Mouse (Mus musculus) layer of hippocampus, adult 2 months (tissue): ENCODE data around the gene Atp6v0d1. TPM values are rescaled to one million over a fixed set of nuclear protein-coding genes. Genes with fewer than 3 reads are reported as not detected.
A peak's percentile ranks its signal among the peaks of the same experiment; 100 is the strongest.

ENCODE experiments used
- DNase-seq, 2 experiments: peaks; one replicate each; pipeline ENCODE4 v3.0.0; 2022; ENCODE audit warnings: low spot score in 2 of 2
- H3K27ac ChIP-seq: fragments of 200-600 bp; 2 replicates; pipeline ENCODE4 v1.8.1; 2022
- H3K4me3 ChIP-seq: fragments of 200-600 bp; 2 replicates; pipeline ENCODE4 v1.8.1; 2022; ENCODE audit warnings: mild to moderate bottlenecking
- CTCF ChIP-seq: fragments of 200-600 bp; conservative IDR thresholded peaks from 2 replicates; pipeline ENCODE4 v1.8.1; 2022; ENCODE audit warnings: antibody characterized with exemption, mild to moderate bottlenecking, moderate library complexity
- total RNA-seq, 2 experiments: library from RNA; stranded (reverse); gene quantifications; 2 replicates each; pipeline ENCODE4 v1.2.3; 2021

Atp6v0d1 gene
- total RNA-seq, 2 experiments from 2014 or later: 278 to 305 TPM

DNA sequence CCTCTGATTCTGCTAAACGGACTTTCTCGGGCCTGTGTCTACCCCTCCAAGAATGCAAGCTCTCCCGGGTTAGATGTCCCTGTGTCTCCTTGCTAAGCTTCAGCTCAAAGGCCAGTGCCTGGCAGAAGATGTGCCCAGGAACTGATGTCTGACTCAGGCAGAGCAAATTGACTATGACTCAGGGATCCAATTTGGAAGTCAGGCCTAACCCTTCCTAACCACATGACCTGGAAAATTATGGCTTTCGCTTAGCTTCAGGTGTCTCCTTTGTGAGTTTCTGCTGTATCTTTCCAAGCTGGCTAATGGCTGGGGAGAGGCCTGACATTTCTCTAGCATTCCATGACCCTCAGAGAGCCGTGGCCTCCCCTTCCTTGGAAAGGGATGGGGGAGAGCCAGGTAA is 35.5 kb upstream of the Atp6v0d1 start:
- DNase-seq: no peak
- H3K27ac ChIP-seq: no peak overlapping the region
- TF ChIP-seq CTCF: no peak

DNA sequence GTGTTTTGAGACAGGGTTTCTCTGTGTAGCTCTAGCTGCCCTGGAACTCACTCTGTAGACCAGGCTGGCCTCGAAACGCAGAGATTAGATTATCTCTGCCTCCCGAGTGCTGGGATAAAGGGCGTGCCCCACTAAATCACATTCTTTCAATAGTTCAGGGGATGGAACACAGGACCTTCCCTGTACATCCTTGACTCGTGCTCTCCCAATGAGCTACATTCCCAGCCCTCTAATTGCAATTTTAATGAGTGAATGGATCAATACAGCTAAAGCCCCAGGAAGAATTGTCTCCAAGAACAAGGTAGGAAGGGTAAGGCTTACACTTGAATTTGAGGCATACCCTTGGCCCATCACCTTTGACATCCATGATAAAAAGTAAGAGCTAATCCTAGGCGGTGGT is 32.9 kb upstream of the Atp6v0d1 start:
- H3K27ac ChIP-seq: no peak overlapping the region
- no peak for DNase-seq
- no peak overlapping the region for H3K4me3 ChIP-seq
- no peak for TF ChIP-seq CTCF

More for the DNA sequence above, 35.5 kb upstream of the Atp6v0d1 start:
- H3K4me3 ChIP-seq: no peak overlapping the region

DNA sequence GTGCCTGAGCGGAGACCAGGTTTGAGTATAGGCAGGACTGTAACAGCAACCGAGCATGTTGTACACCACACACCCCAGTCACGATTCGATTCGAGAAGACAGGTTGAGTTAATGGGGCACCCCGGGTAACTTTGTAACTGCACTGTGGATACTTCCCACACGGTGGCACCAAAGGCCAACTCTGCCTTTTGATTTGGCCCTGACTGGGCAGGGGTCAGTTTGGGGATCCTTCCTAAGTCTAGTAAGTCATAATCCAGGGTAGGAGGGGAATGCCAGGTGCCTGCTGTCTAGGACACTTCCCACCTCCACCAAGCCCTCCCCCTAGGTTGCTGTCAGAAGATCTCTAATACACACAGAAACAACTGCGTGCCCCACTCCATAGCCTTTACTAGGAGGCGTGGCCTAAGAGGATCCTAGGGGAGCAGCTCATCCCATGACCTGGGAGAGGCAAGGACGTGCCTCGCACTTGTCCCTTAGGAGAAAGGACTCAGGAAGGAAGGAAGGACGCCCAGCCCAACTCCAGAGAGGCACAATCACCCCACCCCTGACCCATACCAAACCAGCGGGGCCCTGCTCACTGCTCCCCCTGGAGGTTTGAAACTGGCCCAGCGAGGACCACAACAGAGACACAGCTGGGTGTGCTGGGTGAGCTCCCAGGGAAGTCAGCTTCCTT is 30.7 kb upstream of the Atp6v0d1 start:
- peak in 1 of 2 experiments; percentile 52 for DNase-seq
- Histone ChIP-seq H3K4me3 (peak overlapping the region; percentile 33; the same call in 1 of the 2 replicates), H3K27ac (0 out of 2 replicates have a peak overlapping the region, but pooled peaks have one; percentile 5)
- peak; percentile 76 for TF ChIP-seq CTCF

DNA sequence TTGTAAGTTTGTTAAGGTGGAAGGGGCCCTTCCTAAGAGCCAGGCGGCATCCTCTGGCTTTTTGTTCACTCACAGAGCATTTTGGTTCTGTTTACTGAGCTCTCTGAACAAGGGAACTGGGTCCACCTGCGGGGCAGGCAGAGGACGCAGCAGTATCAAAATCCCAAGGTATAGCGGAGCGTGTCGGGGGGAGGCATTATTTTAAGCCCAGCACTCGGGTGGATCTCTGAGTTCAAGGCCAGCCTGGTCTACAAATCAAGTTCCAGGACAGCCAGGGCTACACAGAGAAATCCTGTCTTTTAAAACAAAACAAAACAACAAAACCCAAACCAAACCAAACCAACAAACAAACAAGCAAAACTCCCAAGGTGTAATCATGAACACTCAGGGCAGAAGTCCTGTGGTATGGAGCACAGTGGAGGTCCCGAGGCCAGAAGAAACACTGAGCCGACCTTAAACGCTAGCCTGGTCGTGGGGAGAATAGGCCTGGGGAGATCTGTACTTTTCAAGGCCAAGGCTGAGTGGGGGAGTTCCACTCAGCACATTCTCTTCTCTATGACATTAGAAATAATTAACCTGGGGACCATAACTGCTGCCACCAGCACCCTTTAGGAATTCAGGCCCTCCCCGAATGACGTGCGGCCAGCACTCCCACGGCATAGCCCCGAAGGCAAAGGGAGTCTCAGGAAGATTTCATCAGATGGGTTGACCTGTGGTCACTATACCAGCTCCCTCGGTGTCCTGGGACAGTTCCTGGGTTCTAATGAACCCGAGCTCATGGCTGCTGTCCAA is 28.8 kb upstream of the Atp6v0d1 start:
- TF ChIP-seq CTCF: no peak
- no peak for DNase-seq
- no peak overlapping the region for H3K27ac ChIP-seq
- no peak overlapping the region for H3K4me3 ChIP-seq

DNA sequence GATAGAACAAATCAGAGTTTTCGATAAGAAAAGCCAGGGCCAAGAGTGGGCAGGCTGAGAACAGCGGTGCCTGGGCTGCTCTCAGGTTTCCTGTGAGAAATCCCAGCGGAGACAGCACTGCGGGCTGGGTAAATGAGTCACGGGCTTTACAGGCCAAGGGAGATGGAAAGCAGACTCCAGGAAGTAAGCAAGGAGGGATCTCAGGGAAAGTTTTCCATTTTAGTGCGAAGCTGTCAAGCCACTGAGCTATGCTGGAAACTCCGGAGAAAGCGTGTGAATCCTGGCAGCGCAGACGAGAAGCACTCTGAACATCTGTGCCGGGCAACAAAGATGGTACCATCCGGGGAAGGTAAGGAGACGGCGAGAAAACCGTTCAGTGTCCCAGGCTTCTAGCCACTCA is 28.0 kb upstream of the Atp6v0d1 start:
- TF ChIP-seq CTCF: no peak
- Histone ChIP-seq H3K27ac (no peak overlapping the region), H3K4me3 (no peak overlapping the region)
- DNase-seq: no peak

DNA sequence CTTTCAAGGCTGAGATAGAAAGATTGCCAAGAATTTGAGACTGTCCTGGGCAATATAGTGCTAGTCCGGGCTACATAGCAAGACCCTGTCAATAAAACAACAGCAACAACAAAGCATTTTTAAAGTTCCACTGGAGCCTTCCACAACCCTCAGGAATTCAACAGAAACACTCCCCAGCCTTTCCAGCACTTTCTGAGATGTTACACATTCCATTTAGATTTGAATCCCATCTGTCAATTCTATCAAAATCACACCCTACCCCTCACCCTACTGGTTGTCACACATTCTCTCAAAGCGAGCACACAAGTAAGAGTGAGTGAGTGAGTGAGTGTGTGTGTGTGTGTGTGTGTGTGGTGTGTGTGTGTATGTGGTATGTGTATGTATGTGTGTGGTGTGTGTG is 26.6 kb upstream of the Atp6v0d1 start:
- TF ChIP-seq CTCF: no peak
- Histone ChIP-seq H3K27ac (no peak overlapping the region), H3K4me3 (no peak overlapping the region)
- no peak for DNase-seq

DNA sequence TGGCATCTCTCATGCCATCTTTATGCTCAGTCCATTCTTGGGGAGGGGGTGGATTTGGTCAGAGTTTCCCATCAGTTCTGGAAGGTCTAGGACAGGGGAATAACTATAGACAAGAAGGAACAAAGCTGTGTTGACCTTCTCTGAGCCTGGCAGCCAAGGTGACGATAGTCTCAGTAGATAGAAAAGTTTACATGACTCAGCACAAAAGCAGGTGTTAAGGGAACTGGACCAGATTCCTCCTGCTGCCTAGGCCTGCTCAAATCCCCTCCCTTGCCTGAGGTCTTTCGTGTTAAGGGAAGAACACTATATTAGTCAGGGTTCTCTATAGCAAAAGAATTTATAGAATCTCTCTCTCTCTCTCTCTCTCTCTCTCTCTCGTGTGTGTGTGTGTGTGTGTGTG is 13.9 kb upstream of the Atp6v0d1 start:
- TF ChIP-seq CTCF: no peak
- H3K4me3 ChIP-seq: no peak overlapping the region
- no peak overlapping the region for H3K27ac ChIP-seq
- no peak for DNase-seq

DNA sequence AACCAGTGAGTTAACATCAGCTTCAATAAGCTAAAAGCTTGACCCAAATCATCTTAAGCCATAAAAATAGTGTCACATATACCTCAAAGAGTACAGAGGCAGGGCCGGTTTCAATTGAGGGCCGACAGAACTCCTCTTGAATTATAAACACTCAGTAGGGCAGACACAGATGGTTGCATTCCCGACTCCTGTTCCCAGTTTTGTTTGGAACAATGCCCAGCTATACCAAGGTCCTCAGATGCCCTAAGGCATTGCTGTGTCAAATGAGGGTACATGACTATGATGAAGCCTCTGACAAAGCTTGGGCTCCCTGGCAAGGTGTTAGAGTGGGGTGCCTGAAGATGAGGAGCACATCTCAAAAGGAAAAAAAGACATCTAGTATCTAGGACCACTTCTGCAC is 9.7 kb upstream of the Atp6v0d1 start:
- no peak overlapping the region for H3K4me3 ChIP-seq
- no peak for DNase-seq
- TF ChIP-seq CTCF: no peak
- no peak overlapping the region for H3K27ac ChIP-seq

DNA sequence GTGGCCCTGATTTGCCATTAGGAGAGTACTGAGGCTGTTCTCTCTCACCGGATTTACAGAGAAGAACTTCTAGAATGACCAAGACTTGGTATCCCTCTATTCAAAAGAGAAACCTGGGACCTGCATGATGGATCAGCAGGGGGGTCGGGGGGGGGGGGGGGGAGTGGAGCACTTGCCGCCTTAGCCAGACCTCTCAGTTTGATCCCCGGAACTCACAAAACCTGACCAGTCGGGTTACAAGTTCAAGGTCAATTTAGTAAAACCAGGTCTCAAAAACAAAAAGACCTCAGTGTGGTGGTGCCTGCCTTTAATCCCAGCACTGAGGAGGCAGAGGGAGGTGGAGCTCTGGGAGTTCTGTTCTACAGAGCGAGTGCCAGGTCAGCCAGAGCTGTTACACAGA is 8.9 kb upstream of the Atp6v0d1 start:
- DNase-seq: no peak
- TF ChIP-seq CTCF: no peak
- Histone ChIP-seq H3K4me3 (no peak overlapping the region), H3K27ac (no peak overlapping the region)

DNA sequence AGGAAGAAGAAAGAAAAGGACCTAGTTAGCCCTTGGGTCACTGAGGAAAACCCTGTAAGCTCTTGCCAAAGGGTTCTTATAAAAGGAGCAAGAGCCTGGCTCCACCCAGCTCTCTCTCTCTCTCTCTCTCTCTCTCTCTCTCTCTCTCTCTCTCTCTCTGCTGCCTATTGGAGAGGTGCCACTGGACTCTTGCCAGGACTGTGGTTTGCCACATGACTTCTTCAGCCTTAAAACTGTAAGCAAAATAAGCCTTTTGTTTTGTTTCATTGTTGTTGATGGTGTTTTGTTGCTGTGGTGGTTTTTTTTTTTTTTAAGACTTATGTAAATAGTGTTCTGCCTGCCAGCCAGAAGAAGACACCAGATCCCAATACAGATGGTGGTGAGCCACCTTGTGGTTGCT is 7.6 kb upstream of the Atp6v0d1 start:
- no peak overlapping the region for H3K4me3 ChIP-seq
- no peak for DNase-seq
- TF ChIP-seq CTCF: no peak; the same call in 1 of the 2 replicates
- no peak overlapping the region for H3K27ac ChIP-seq

DNA sequence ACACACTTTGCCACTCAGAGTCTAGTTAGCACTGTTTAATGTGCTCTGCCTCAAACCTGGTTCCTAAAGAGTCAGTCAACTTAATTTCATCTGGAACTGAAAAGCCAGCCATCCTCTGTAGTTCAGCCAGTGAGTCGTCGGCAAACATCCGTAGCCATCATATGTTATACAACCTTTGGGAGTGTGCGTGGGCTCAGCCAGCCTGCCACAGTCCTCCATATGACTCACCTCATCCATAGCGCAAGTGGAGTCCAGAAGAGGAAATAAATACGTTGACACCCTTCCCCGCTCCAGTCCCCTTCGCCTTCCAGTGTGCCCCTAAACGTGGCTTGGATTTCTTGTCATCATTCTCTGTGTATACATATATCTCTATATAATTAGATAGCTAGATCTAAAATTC is 6.0 kb upstream of the Atp6v0d1 start:
- no peak overlapping the region for H3K27ac ChIP-seq
- TF ChIP-seq CTCF: no peak
- DNase-seq: peak in 1 of 2 experiments; percentile 15
- no peak overlapping the region for H3K4me3 ChIP-seq

DNA sequence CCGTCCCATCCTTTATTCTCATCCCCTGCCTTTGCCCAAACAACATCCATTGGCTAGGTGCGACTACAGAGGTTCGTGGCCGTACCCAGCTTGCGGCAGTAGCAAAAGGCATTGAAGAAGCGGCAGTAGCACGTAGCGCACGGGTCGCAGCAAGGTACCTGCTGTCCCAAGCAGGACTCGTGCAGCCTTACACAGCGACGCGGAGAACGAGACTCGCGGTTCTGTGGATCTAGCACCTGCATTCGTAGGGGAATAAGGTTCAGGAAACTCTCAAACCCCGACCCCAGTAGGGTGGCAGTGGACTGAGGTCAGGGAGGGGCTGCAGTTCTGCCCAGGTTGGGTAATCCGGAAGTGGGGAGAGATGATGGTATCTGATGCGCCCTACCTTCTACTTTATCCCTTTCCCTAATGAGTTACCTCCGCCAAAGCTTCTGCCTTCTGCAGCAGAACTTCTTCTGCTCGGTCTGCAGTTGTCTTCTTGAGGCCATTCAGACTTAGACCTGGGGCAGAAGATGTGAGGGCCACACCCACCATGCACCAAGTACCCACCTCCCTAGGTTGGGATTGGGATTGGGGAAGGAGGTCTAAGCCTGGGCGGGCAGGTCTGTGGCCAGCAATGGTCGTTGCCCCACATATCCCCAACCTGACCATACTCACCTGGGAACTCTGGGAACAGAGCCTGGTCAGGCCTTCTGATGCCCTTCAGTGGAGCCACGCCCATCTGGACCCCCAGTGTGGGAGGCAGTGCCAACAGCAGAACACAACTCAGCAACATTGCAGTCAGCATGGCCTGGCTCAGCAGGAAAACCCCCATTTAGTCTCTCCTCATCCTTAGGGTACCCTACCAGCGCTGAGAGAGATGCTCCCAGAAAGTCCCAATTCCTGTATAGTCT is 1.1 kb upstream of the Atp6v0d1 start:
- DNase-seq: no peak
- no peak for TF ChIP-seq CTCF
- Histone ChIP-seq H3K4me3 (peak overlapping the region; percentile 72), H3K27ac (peak overlapping the region; percentile 77; the same call in 1 of the 2 replicates)

DNA sequence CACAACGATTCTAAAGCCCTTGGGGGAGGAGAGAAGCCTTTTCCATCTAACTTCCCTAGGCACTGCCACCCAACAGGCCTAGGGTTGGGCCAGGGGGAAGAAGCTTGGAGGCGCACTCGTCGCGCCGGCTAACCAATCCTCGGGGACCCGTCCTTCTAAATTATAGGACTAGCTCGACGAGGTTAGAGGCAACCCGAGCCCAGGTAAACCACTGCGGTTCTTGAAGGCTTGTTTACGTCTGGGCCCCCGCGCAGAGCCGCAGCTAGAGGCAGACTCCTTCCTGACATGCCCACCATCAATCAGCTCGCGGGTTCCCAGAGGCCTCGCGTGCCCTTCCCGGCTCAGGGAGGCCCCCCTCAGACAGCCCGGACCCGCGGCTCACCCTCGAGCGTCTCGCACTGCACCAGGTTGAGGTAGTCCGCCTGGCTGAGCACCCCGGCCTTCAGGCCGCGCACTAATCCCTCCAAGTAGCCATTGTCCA is 406 bp downstream of the Atp6v0d1 start:
- H3K27ac ChIP-seq: peak overlapping the region; percentile 95
- peak in 1 of 2 experiments; percentile 13 for DNase-seq
- TF ChIP-seq CTCF: no peak

More for the DNA sequence above, 406 bp downstream of the Atp6v0d1 start:
- peak overlapping the region; percentile 72 for H3K4me3 ChIP-seq
